Mouse (Mus musculus) lung, adult 2 months (tissue): ENCODE results near the gene Wiz.

ENCODE experiments used
- CTCF ChIP-seq: fragments of 200-500 bp; IDR thresholded peaks from 2 replicates; pipeline ENCODE4 v1.5.1; 2011; ENCODE audit warnings: mild to moderate bottlenecking, low read length, control low read depth; ENCODE audit not compliant: insufficient read depth
- POLR2A ChIP-seq: fragments of 200-500 bp; IDR thresholded peaks from 2 replicates; pipeline ENCODE4 v1.6.1; 2011; ENCODE audit warnings: low read depth, mild to moderate bottlenecking, control low read depth, low read length, borderline replicate concordance; ENCODE audit errors: extremely low read depth

- no peak for TF ChIP-seq CTCF
- TF ChIP-seq POLR2A, result no peak
Observed at GRCm38 (mm10) chr17:32411898-32412297, 22.7 kb upstream of the Wiz start.
